Mouse (Mus musculus) thymus, postnatal 0 days (tissue): Measurements from ENCODE around the gene Mvd. TPM values are rescaled to one million over a fixed set of nuclear protein-coding genes. Genes with fewer than 3 reads are reported as not detected.

Experiments
- DNase-seq: peaks from one replicate; pipeline ENCODE4 v3.0.0-alpha.2; 2015; ENCODE audit warnings: low spot score
- polyA plus RNA-seq: library from polyadenylated mRNA; unstranded; fragments of >200 nt; fragmentation: Nextera tagmentation; extraction: Ambion mirVana; gene quantifications from 2 replicates; pipeline ENCODE4 v1.2.1, GENCODE M21; 2015

Gene Mvd
- 17.4 and 19.5 TPM in 2 replicates for polyA plus RNA-seq

DNA sequence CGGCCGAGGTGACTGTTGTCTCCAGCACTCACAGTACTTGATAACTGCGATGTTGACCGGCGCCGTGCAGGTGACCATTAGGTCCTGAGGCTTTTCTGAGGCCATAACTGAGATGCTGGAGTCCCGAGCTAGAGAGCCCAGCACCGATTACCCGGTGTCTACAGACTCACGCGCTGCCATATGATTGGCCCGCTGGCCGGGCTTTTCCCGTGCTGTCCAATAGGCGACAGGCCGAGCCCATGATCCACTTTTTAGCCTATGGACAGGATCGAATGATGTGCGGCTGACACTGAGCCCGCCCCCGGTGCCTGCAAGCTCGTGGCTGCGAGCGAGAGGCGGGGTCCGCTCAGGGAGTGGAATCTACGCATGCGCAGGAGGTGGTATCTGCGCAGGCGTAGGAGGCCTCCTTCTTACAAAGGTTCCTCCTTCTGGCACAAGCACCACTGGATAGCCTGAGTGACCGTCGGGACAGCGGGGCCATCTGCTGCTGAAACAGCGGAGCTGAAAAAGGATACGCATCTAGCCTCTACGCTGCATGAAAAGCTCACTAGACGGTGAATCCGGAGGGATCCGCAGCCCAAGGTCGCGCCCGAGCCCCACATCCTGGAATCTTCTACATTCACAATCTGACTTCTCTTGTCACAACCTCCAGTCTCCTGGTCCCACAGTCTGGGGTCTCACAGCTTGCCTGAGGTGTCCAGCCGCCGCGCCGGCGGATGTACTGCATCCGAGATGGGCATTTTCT is at the start of gene Mvd:
Gene Mvd, minus strand, starts transcription at position 161 of the 745 bp plus-strand sequence.
- DNase-seq, result peak; percentile 99

DNA sequence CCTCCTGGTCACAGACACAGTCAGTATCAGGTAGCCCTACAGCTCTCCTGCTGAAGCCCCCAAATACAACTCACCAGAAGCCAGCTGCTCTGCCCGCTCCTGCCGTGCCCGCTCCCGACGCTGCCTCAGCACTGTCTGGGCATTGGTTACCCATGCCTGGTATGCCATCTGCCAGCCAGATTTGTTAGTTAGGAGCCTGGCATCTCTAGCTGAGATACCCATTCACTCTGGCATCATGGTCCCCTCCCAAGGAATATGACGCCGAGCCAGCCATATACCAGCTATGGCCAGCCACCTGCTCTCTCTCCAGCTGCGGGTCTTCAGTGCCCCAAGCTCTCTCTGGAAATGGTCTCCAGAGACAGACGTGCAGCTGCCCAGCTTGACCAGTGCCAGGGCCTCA is 45.2 kb upstream of the Mvd start:
- DNase-seq, result no peak

DNA sequence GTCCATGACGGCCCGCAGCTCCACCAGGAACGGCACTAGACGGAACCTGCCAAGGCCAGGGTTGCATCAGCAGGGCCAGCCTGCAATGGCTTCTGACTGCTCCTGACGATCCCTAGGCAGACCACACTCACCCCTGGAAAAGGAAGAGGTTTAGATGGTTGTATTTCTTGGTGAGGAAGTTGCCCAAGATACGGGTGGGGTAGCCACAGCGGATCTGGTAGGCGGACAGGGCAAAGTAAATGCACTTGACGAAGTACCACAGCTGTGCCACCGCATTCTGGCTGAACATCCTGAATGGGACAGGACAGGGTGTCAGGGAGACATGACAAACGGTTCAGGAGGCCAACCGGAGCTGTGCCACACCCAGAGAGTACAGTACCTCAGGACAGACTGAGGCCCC is 41.6 kb upstream of the Mvd start:
- DNase-seq, result no peak

DNA sequence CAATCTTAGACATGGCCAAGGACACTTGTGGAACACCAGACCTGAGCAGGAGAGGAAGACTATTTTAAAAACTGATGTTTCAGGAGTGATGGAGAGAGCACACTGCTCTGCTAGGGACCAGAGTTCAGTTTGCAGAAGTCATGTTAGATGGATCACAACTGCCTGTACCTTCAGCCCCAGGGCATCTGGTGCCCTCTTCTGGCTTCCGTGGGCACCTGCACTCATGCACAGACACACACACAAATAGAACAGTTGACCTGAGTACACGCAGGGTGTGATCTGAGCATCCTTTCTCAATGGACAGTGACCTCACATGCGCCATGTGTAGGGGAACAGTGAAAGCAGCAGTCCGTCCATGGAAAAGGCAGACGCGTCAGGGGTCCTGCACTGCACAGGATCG is 40.7 kb upstream of the Mvd start:
- DNase-seq, result no peak

DNA sequence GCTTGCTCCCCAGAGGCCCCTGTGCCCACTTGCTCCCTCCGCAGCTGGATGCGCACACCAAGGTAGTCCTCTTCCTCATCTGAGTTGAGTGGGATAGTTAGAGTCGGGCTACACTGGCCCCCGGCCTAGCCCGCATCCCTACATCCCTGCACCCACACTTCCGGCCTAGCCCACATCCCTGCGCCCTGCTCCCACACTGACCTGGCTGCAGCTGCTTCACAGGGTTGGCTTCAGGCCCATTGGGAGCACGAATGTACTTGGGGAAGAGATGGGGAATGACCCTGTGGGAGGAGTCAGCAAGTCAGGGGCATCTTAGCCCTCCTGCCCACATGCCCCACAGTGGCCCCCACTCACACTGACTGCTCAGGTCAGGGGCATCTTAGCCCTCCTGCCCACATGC is 39.2 kb upstream of the Mvd start:
- DNase-seq, result no peak

DNA sequence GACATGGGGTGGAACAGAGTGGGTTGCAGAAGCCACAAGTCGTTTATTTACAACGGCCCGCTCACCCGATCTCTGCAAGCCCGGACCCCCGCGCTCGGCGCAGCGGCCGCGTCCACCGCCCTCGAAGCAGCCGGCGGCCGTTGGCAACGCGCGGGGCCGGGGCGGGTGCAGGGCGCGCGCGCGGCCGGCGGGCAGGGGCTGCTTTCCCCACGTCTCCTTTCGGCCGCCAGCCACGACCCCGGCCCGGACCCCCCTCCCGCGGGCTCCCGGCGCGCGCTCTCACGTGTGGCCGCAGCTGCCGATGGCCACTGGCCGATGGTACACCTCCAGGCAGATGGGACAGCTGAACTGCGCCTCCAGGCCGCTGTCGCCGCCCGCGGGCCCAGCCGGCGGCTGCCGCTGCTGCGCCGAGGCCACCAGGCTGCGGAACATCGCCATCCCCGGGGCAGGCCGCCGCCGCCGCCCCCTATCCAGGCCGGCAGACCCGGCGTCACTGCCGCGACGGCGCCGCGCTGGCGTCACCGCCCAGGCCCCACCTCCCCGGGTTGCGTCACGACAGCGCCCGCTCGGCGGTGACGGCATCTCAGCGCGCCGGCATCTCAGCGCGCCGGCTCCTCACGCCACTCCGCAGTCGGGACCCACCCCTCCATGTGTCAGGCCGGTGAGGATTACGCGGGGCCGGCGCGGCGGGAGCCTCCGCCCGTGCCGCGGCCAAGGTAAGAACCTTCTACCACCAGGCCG is 32.5 kb upstream of the Mvd start, which contains the start of the genes Rnf166 and Ctu2:
Gene Rnf166, minus strand, starts transcription at position 485 of the 741 bp plus-strand sequence.
Gene Ctu2, plus strand, starts transcription at position 564 of the 741 bp plus-strand sequence.
- peak; percentile 94 for DNase-seq

DNA sequence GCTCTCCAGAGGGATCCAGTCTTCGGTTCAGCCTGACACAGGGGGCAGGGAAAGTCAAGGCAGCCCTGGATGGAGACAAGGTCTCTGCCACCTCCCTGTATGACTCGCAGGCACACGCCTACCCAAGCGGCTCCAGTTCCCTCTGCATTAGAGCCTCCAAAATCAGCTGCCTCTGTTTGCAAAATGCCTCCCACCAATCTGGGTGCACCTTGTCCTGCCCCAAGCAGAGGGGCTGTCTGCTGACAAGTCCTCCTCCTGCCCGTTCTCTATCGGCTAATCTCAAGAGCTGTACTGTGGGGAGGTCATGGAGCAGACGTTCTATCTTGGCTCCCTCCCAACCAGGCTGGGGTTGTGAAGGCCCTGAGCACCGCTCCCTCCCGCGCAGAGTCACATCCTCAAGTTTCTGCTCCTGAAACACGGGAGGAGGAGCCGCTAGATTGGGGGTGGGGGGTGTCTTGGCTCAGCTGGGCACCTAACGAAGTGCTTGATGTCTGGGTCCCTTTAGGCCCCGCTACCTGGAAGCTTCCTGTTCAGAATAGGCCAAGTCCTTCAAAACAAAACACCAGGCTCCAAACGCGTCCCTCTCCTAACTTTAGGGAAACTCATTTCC is 31.8 kb upstream of the Mvd start:
- DNase-seq, result peak; percentile 67

DNA sequence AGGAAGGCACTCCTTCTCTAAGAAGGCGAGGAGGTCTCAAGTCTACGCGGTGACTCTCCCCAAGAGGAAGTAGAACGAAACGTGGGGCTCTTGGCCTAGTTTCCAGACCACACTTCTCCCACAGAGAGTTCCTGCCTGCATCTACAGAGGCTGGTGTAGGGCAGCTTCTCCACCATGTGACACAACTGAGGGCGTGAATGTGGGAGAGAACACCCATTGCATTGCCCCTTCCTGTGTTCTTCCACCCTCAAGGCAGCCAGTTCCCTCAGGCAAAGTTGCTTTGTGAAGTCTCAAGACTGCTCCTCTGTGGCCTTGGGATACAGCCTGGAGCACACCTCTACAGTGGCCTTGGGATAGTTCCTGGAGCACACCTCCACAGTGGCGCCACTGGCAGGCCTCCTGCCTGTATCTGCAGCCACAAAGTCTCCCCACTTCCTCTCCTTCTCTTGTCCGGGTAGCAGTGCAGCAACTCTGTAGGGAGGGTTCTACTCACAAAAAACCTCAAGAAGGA is 30.7 kb upstream of the Mvd start:
- peak; percentile 92 for DNase-seq

DNA sequence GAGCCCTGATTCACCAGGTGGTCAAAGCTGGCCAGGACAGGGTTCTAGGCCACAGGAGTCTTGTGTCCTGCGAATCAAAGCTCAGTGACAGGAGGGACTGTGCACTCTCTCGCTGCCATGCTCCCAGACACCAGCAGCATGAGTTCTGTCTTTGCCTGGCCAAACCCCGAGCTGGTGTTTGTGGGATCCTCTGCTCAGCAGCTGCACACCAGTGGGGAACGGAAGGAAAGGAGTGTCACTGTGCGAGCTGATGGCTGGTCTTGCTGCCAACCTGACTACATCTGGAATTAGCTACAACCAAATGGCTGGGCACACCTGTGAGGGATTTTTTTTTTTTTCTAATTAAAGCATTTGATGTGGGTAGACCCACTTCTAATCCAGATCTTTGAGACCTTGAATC is 27.5 kb upstream of the Mvd start:
- DNase-seq, result peak; percentile 69

DNA sequence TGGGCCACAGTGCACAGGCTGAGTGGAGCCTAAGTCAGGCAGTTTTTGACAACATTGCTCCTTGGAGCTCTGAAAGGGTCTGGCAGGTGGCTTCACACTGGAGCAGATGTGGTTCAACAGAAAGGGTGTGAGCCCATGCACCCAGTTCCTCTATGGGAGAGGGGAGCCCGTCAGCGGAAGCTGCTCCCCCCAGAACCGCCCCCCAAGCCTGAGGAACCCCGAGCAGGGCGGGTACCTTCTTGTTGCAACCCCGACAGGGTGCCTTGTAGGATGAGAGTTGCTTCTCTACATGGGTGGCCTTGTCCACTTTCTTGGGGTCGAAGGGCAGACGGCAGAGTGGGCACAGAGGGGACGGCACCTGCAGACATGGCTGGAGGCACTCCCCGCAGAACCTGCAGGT is 26.7 kb upstream of the Mvd start:
- DNase-seq, result peak; percentile 91

DNA sequence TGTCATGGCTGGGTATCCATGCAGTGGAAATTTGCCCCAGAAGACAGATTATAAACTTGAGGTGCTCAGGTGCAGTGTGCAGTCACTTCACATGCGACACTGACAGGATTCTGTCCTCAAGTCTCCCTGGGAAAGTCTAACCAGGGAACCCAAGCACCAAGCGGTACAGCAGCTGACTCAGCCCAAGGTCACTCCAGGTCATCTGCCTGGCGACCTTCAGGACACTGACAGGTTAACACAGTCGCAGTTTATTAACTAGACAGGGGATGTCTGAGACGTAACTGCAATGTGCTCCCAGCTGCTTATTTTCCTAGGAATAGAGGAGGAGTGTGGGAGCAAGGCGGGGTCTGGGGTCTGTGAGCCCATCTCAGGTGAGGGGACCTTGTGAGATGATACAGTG is 26.2 kb upstream of the Mvd start:
- DNase-seq, result no peak

DNA sequence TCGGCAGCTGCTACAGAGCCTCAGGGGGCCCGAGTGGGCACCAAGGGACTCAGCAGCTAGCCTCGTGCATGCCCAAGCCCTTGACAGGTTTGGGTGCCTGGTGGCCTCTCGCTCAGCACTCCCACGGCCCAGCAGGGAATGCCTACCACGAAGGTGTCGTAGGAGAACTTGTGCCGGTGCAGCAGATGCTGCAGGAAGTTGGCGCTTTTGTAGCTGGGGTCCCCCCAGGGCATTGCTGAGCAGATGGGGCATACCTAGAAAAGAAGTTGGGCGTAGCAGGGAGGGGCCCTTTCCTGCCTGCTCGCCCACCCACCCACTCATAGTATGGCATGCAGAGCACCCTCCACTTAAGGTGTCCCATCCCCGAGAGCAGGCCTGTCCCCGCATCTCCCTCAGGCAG is 24.6 kb upstream of the Mvd start:
- DNase-seq, result peak; percentile 63

DNA sequence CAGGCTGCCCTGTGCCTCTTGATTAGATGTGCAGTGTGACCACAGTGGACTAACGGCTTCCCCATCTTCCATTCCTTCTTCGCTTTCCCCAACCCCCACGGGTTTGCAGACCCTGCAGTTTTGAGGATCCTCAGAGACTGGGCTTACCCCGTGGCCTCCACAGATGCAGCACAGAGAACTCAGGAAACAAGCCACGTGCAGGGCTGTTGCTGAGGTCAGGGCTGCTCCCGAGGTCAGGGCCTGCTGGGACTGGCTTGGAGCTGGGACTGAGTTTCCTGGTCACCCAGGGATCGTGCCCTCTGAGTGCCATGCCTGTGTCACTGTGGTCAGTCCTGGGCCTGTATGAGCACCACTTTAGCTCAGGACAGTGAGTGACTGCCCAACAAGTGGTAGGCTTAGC is 21.8 kb upstream of the Mvd start:
- DNase-seq, result no peak

DNA sequence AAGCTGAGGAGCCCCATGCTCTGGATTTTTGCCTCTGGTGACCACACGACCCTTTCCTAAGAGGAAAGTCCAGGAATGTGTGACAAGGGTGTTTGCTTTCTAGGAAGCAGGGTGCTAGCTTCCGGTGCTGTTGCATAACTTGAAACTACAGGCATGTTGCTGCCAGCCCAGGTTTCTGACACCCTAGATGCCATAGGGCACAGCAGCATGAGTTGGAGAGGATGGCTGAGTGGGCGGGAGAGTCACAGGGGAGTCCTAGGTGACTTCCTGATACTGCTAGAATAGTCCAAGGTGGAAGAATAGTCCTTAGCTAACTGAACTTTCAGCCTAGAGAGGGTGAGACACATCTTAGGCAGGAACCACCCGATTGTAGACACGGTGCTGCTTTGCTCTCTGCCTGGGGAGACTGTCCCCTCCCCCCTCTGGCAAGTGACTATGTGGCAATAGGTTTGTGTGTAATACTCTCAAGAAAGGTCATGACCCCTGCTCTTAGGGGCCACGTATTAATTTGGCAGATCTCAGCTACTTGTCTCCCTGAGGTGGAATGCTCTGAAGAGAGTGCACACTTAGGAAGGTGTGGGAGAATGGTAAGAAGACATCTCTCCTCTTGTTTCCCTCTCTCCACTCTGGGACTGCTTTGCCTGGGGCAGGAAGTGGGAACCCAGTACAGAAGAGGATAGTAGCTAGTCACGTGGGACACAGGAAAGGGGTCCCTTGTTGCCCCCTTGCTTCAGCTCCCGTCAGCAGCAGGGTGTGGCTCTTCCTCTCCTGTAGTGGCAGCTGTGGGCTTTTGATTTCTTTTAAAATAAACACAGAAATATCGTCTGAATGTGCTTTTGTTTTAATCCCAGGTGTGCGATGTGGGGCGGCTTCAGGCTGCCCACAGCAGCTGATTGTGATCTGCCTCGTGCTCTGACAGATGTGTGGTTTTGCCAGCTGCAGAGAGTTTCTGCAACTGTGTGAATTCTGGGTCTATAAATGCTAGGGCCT is 20.7 kb upstream of the Mvd start:
- DNase-seq, result peak; percentile 94

DNA sequence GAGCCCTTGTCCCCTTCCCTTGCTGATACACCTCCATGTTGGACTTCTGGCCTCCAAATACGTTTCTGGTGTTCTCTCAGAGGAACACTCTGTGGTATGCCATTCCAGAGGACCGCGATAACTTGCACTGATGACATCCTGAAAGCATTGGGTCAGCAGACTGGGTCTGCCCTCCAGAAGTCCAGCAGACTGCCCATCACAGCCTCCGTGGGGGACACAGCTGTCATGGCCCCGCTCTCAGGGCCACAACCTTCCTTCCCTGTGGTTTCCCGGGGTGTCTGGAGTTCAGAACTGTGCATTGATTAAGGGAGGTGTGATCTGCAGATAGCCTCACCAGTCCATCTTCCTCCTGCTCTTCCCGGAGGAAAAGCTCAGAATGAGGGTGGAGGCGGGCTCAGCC is 19.3 kb upstream of the Mvd start:
- DNase-seq, result no peak

DNA sequence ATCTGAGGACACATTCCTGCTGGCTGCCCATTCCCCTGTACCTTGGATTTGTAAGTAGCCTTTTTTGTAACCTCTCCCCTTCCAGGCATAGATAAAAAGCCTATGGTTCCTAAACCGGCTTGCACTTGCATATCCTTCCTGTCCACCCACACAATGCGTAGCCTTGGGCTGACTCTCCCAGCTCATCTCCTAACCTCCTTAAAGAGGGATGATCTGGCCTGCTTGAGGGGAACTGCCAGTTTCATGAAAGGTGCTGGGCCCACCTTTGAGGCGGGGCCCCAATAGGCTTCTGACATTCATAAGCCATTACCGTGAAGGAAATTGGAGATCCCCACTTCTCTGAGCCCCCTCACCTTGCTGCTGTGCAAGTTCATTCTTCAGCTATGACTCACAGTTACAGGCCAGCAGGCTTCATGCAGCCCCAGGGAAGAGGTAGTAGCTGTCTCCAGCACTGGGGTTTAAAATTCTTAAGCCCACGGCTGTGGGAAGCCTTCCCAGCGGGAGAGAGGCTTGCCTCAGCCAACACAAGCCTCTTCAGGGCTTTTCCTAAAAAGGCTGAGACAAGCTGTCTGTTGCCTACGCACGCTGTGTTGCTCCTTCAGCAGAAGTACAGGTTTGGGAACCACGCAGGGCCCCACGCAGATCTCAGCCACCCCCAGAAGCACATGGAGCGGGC is 18.4 kb upstream of the Mvd start:
- DNase-seq, result no peak

DNA sequence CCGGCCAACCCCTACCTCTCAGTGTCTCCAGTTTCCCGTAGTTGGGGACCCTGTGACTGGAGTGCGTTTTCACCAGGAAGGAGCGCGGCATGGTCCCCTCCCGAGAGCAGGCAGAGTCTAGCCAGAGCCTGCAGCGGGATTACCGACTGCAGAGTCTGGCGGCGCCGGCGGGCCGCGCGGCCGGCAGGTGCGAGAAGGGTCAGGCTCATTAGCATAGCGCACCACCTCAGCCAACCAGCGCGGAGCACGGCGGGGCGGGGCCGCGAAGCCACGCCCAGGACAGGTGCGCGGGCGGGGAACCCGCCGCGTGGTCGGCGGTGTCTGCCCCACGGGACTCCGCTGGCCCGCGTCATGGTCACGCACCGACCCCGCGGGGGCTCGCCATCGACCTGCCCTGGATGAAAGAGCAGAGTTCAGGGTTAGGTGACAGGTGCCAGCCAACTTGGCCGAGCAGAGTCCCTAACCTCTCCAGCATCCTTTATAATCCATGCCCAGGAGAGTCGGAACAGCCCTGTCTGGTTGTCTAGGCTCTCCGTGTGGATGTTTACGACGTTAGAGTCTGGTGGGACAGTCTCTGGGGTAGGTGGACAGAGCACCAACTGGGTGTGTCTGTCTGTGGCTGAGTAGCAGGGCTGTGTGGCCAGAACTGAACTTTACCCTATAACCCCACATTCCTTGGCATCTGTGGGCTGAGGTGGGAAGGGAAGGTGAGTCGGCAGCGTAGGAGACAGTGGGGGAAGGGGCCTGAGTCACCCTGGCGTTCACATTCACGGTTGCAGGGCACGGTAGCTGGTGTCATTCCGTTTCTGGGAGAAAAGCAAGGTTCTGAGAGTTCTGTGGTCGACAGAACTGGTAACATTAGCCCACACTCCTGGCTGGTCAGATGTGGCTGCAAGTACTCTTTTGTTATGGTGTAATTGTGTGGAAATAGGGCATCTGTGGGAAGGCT is 17.6 kb upstream of the Mvd start, which contains the start of gene Snai3:
Gene Snai3, minus strand, starts transcription at position 210 of the 949 bp plus-strand sequence.
- DNase-seq, result peak; percentile 79

DNA sequence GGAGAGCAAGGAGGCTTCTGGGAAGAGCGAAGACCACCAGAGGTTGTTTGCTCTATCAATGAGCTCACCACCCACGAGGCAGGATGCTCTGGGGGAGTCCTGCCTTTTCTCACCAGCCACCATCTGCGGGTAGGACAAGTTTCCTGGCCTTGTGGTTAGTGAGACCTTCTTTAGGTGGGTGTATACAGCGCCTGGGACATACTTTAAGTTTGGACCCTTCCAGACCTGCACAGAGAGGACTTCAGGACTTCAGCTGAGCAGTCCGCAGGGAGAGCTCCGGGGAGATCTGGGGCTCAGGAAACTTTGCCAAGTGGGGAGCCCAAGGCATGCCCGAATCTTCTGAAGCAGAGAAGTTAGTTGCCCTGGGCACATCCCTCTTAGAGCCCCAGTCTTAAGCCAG is 16.8 kb upstream of the Mvd start:
- peak; percentile 75 for DNase-seq
